Mouse (Mus musculus): Measurements from ENCODE around the gene Ccnq. TPM values are rescaled to one million over a fixed set of nuclear protein-coding genes. Genes with fewer than 3 reads are reported as not detected.

Ccnq gene
- polyA plus RNA-seq, 1 experiment from 2014 or later, result 36.4 TPM

DNA sequence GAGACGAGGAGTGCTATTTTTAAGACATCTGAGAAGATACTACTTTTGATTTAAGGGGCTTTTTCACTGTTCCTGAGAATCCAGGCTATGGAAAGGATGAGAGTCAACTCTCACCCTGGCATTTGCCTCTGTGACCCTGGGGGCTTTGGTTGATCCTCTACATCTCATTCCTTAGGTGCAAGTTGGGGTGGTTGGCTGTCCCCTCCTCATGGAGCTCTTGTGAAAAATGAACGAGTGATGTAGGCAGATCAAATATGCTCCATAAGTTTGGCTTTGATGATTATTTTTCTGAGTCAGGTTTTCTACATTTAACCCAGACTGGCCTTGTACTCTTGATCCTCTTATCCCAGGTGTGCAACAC is 294 bp upstream of the Ccnq start:
- no peaks in the 10 kb centered on the region for H3K27me3 ChIP-seq (ENCODE audit: low read depth, poor library complexity, severe bottlenecking)
- H3K4me3 ChIP-seq, result peak overlapping the region; percentile 74
- peaks cover 15% of the 10 kb centered on the region for H3K36me3 ChIP-seq
- DNase-seq (ENCODE audit: low spot score), result no peak
- peak overlapping the region; percentile 89 for H3K27ac ChIP-seq
- WGBS, result 15% methylated on average over 2 of the region's 2 CpGs
- H3K4me1 ChIP-seq, result peaks cover 21% of the 10 kb centered on the region
- no peaks in the 10 kb centered on the region for H3K9me3 ChIP-seq (replicated peaks)

DNA sequence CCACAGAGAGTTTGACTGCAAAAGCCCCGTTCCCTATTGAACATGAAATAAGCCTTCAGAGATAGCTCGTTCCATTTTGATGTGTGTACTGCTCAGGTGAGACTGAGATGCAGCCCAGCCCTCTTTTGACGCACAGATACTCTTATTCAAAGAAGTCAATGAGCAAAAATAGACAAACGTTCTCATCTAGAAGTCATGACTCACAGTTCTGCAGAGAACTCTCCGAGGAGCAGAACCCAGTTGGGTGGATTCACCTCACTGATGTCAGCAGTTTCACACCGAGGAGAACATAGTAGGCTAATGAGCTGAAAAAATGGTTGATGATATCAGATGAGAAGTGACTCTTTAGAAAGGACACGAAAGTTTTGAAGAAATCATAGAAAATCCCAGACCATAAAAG is 5.3 kb downstream of the Ccnq start:
- 91% methylated on average over 7 of the region's 7 CpGs for WGBS
- no peak overlapping the region for H3K27ac ChIP-seq
- H3K27me3 ChIP-seq (ENCODE audit: low read depth, poor library complexity, severe bottlenecking), result no peaks in the 10 kb centered on the region
- H3K9me3 ChIP-seq (replicated peaks), result no peaks in the 10 kb centered on the region
- DNase-seq (ENCODE audit: low spot score), result no peak
- H3K4me3 ChIP-seq, result no peak overlapping the region
- H3K36me3 ChIP-seq, result peaks cover 15% of the 10 kb centered on the region
- peaks cover 8% of the 10 kb centered on the region for H3K4me1 ChIP-seq

DNA sequence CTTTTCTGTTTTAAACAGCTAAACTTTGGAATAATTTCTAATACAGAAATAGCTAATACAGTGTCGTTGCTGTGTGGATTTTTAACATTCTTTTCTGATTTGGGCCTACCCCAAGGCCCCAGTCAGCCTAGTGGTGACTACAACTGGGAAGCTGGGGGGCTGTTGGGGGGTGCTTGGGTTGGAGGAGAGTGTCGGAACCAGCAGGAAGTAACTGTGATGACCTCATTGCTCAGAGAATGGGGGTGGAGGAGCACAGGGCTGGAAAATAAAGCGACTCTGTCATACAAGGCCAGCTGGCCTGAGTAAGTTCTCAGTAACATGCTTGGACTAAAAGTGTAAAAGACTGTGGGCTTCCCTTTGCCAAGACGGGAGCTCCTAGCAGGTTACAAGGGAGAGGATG is 6.1 kb downstream of the Ccnq start:
- 73% methylated on average over 4 of the region's 4 CpGs for WGBS
- no peak overlapping the region for H3K4me3 ChIP-seq
- H3K27me3 ChIP-seq (ENCODE audit: low read depth, poor library complexity, severe bottlenecking), result no peaks in the 10 kb centered on the region
- DNase-seq (ENCODE audit: low spot score), result no peak
- H3K4me1 ChIP-seq, result peaks cover under 1% of the 10 kb centered on the region
- peaks cover 15% of the 10 kb centered on the region for H3K36me3 ChIP-seq
- no peak overlapping the region for H3K27ac ChIP-seq
- H3K9me3 ChIP-seq (replicated peaks), result no peaks in the 10 kb centered on the region

DNA sequence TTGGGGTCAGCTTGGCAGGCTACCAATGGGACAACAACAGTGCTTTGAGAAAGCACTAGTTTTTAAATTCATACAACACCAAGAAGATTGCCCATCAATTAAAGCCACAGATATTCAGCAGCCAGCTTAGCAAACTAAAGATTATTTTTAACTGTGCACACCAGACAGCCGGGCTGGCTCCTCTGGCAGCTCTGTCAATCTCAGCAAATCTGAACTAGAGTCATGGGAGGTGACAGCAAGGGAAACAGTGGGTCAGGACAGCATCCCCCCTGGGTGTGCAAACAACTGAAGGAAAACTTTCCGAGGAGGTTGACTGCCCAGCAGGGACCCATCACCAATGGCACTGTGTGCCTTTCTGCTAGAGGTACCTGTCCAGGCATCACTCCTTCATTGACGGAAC is 9.1 kb downstream of the Ccnq start:
- DNase-seq (ENCODE audit: low spot score), result no peak
- H3K27me3 ChIP-seq (ENCODE audit: low read depth, poor library complexity, severe bottlenecking), result no peaks in the 10 kb centered on the region
- H3K4me1 ChIP-seq, result no peaks in the 10 kb centered on the region
- no peaks in the 10 kb centered on the region; the same call in 1 of the 2 replicates for H3K36me3 ChIP-seq
- H3K27ac ChIP-seq, result no peak overlapping the region
- 89% methylated on average over 3 of the region's 3 CpGs for WGBS
- H3K9me3 ChIP-seq (replicated peaks), result no peaks in the 10 kb centered on the region
- H3K4me3 ChIP-seq, result no peak overlapping the region

DNA sequence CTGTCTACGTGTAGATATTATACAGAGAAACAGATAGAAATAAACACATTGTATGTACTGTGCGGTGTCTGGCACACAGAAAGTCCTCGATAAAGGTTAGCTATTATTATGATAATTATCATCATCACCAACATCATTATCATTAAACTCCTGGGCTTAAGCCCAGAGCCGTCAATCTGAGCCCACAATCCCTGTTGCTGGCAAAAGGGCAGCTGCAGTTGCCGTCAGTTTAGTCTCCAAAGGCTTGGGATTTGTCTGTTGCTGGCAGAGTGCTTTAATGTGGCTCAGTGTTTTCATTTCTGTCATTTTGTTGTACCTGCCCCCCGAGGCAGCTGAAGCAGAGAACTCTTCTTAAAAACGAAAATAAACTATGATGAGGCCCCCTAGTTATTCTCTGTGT is 9.6 kb downstream of the Ccnq start:
- no peak overlapping the region for H3K4me3 ChIP-seq
- WGBS, result 85% methylated on average over 7 of the region's 7 CpGs
- H3K27ac ChIP-seq, result no peak overlapping the region
- H3K36me3 ChIP-seq, result no peaks in the 10 kb centered on the region
- H3K9me3 ChIP-seq (replicated peaks), result no peaks in the 10 kb centered on the region
- no peaks in the 10 kb centered on the region for H3K4me1 ChIP-seq
- H3K27me3 ChIP-seq (ENCODE audit: low read depth, poor library complexity, severe bottlenecking), result no peaks in the 10 kb centered on the region
- no peak for DNase-seq (ENCODE audit: low spot score)

DNA sequence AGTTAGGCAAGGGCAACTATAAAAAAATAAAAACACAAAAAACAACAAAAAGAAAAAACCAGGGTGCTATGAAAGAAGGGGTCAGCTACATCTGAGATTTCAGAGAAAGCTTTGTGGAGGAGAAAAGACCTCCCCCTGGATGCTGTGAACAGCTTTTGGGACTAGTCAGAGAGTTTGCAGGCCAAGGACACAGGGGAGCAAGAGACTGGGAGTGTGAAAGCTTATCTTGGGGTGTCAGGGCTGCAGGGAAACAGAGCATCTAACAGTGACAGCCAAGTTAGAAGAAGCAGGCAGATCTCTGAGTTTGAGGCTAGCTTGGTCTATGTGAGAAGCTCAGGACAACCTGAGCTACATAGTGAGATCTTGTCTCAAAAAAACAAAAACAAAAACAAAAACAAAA is 12.2 kb downstream of the Ccnq start:
- Histone ChIP-seq H3K4me3 (no peak overlapping the region), H3K4me1 (no peaks in the 10 kb centered on the region), H3K27me3 (ENCODE audit: low read depth, poor library complexity, severe bottlenecking) (no peaks in the 10 kb centered on the region), H3K36me3 (no peaks in the 10 kb centered on the region), H3K27ac (no peak overlapping the region), H3K9me3 (replicated peaks) (no peaks in the 10 kb centered on the region)
- DNase-seq (ENCODE audit: low spot score), result no peak

DNA sequence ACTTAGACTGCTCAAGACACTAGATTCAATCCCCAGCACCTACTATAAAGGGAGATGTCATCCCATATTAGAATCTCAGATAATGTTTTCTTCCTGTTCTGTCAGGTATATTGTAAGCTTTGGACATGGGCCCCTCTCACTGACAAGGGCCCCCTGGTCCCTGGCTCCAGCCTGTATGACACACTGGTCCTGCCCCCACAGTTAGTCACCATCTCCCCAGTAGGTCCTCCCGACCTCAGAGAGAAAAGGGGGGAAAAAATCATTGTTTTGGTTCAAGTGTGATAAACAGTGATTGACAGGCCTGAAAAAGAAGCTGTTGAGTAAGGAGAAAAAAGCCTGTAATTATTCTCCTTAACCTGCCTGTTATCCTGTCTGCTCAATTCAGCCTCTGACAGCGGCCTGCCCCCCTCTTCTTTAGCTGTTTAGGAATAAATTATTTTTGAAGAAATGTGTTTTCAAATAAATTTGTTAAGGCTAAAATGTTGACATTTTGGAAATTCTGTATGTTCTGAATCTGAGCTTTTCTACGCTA is 14.6 kb downstream of the Ccnq start:
- Histone ChIP-seq H3K27me3 (ENCODE audit: low read depth, poor library complexity, severe bottlenecking) (no peaks in the 10 kb centered on the region), H3K4me1 (no peaks in the 10 kb centered on the region), H3K36me3 (no peaks in the 10 kb centered on the region), H3K27ac (no peak overlapping the region), H3K4me3 (no peak overlapping the region), H3K9me3 (replicated peaks) (no peaks in the 10 kb centered on the region)
- WGBS, result 74% methylated on average over 3 of the region's 3 CpGs
- DNase-seq (ENCODE audit: low spot score), result no peak

DNA sequence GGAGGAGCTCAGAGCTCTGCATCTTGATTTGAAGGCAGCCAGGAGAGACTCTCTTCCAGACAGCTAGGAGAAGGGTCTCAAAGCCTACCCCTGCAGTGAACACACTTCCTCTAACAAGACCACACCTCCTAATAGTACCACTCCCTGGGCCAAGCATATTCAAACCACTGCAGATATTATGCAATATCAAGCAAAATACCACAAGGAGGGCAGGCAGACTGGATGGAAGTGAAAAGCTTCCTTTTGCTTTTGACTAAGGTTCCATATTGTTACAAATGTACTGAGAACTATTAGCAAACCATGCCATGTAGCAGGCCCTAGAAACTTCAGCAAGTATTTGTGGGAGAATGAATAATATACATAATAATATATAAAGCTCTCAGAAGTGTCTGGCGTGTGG is 16.4 kb downstream of the Ccnq start:
- Histone ChIP-seq H3K36me3 (no peaks in the 10 kb centered on the region), H3K9me3 (replicated peaks) (no peaks in the 10 kb centered on the region), H3K27me3 (ENCODE audit: low read depth, poor library complexity, severe bottlenecking) (no peaks in the 10 kb centered on the region), H3K4me1 (no peaks in the 10 kb centered on the region), H3K4me3 (no peak overlapping the region), H3K27ac (no peak overlapping the region)
- 93% methylated on average over 1 of the region's 1 CpGs for WGBS
- no peak for DNase-seq (ENCODE audit: low spot score)

DNA sequence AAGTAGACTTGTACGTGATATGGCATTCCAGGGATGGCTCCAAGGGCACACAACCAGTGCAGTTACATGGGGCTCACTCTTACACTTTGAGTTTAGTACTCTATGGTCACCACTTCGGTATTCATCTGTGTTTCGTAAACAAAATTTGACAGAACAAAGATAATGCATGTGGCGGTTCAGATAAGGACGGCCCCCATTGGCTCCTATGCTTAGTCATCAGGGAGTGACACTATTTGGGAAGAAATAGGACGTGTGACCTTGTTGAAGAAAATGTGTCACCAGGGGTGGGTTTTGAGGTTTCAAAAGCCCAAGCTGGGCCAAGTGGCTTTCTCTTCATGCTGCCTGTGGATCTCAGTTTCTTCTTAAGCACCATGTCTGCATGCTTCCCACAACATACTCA is 18.9 kb downstream of the Ccnq start:
- Histone ChIP-seq H3K4me3 (no peak overlapping the region), H3K4me1 (no peaks in the 10 kb centered on the region), H3K27ac (no peak overlapping the region), H3K9me3 (replicated peaks) (no peaks in the 10 kb centered on the region), H3K36me3 (no peaks in the 10 kb centered on the region), H3K27me3 (ENCODE audit: low read depth, poor library complexity, severe bottlenecking) (no peaks in the 10 kb centered on the region)
- DNase-seq (ENCODE audit: low spot score), result no peak
- 84% methylated on average over 6 of the region's 6 CpGs for WGBS

DNA sequence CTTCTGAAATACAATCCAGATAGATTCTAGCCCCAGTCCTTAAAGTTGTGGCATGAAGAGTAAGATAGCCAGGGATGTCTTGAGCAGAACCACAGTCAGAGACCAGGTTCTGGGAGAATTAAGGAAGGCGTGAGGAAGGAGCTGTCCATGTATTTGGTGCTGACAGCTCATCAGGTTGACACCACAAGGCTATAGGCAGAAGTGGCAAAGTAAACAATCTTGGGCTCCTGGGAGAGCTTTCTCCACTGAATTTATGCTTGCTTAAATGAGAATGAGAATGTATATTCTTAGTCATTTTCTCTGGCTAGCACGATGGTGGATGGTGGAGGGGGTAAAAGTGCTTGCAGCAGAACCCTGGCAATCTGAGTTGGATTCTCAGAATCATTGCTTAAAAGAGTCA is 20.6 kb downstream of the Ccnq start:
- WGBS, result 31% methylated on average over 2 of the region's 2 CpGs
- no peak overlapping the region for H3K4me3 ChIP-seq
- peak; percentile 40 for DNase-seq (ENCODE audit: low spot score)
- H3K4me1 ChIP-seq, result no peaks in the 10 kb centered on the region
- H3K27ac ChIP-seq, result no peak overlapping the region
- no peaks in the 10 kb centered on the region for H3K27me3 ChIP-seq (ENCODE audit: low read depth, poor library complexity, severe bottlenecking)
- no peaks in the 10 kb centered on the region for H3K36me3 ChIP-seq
- no peaks in the 10 kb centered on the region for H3K9me3 ChIP-seq (replicated peaks)

DNA sequence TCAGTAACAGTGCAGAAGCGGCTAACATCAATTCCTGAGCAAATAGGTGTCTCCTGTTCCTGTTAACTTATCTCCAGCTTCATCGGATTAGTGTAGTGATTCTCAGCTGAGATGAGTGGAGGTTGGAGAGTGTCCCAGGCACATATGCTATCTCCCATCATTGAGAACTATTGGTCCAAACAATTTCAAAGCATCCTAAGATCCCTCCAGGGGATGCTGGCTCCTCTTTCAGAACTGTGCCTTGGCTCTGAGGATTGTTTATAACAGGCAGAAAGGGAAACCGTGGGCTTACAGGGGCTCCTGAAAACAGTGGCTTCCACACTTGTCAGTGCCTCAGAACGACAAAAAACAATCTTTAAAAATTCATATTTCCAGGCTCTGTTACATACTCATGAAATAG is 23.5 kb downstream of the Ccnq start:
- H3K9me3 ChIP-seq (replicated peaks), result no peaks in the 10 kb centered on the region
- H3K4me3 ChIP-seq, result no peak overlapping the region
- no peaks in the 10 kb centered on the region for H3K27me3 ChIP-seq (ENCODE audit: low read depth, poor library complexity, severe bottlenecking)
- no peak overlapping the region for H3K27ac ChIP-seq
- H3K36me3 ChIP-seq, result no peaks in the 10 kb centered on the region
- WGBS, result 74% methylated on average over 4 of the region's 4 CpGs
- no peak for DNase-seq (ENCODE audit: low spot score)
- H3K4me1 ChIP-seq, result no peaks in the 10 kb centered on the region

DNA sequence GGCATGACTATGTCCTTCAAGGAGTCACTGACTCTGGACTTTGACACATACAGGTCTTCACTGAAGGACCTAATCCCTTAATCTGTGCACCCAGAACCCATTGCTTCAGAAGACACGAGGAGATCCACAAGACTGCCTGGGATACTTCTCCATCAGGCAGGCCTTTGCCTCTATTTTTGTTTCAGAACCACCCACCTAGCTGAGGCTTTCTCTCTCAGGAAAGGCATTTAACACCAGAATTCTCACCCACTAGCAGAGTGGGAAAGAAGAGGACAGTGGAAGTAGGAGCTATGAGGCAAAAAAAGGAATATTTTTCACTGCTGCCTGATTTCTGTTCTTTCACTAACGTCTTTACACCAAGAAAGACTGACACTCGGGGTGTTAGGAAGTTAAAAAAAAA is 25.2 kb downstream of the Ccnq start:
- no peaks in the 10 kb centered on the region for H3K27me3 ChIP-seq (ENCODE audit: low read depth, poor library complexity, severe bottlenecking)
- H3K4me1 ChIP-seq, result no peaks in the 10 kb centered on the region
- 85% methylated on average over 3 of the region's 3 CpGs for WGBS
- no peak overlapping the region for H3K27ac ChIP-seq
- H3K4me3 ChIP-seq, result no peak overlapping the region
- H3K36me3 ChIP-seq, result no peaks in the 10 kb centered on the region
- no peak for DNase-seq (ENCODE audit: low spot score)
- no peaks in the 10 kb centered on the region for H3K9me3 ChIP-seq (replicated peaks)

DNA sequence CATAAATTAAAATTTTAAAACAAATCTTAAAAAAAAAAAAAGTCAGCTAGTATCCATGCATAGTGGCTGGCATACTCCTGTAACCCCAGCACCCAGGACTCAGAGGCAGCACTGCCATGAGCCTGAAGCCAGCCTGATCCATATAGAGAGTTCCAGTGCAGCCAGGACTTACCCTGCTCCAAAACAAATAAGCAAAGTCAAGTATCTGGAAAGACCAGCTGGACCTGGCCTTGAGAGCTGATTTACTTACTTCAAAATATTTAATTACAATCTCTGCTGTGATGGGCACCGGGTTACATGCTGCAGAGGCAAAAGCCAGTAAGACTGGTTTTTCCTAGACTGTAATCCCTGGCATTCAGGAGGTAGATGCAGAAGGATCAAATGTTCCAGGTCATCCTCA is 26.7 kb downstream of the Ccnq start:
- H3K9me3 ChIP-seq (replicated peaks), result no peaks in the 10 kb centered on the region
- 75% methylated on average over 1 of the region's 1 CpGs for WGBS
- no peaks in the 10 kb centered on the region for H3K27me3 ChIP-seq (ENCODE audit: low read depth, poor library complexity, severe bottlenecking)
- H3K4me1 ChIP-seq, result no peaks in the 10 kb centered on the region
- H3K4me3 ChIP-seq, result no peak overlapping the region
- no peak for DNase-seq (ENCODE audit: low spot score)
- no peaks in the 10 kb centered on the region for H3K36me3 ChIP-seq
- no peak overlapping the region for H3K27ac ChIP-seq

DNA sequence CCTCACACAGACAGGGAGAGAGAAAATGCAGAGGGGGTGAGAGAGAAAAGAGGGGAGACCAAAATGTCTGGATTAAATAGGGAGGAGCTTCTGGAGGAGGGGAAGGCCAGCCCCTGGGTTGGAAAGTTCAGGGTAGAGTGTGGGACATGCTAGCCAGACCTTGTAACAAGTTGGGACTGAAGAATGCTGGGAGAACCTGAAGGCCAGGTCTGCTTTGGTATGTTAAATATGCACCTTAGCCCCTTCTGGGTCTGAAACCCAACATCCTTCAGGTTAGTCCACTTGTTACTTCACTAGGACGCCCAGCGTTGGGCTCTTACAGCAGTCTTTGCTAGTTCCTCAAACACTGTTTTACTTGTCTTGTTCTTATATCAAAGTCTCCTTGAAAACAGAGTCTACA is 30.1 kb downstream of the Ccnq start:
- no peaks in the 10 kb centered on the region for H3K9me3 ChIP-seq (replicated peaks)
- no peaks in the 10 kb centered on the region; the same call in 1 of the 2 replicates for H3K4me1 ChIP-seq
- no peaks in the 10 kb centered on the region for H3K27me3 ChIP-seq (ENCODE audit: low read depth, poor library complexity, severe bottlenecking)
- no peak overlapping the region for H3K4me3 ChIP-seq
- no peak overlapping the region for H3K27ac ChIP-seq
- H3K36me3 ChIP-seq, result no peaks in the 10 kb centered on the region
- WGBS, result 78% methylated on average over 2 of the region's 2 CpGs
- DNase-seq (ENCODE audit: low spot score), result no peak
